Mouse (Mus musculus): ENCODE results near the gene Atp13a3. TPM values are rescaled to one million over a fixed set of nuclear protein-coding genes. Genes with fewer than 3 reads are reported as not detected.

Atp13a3 gene
- polyA plus RNA-seq, 1 experiment, result 139 TPM

DNA sequence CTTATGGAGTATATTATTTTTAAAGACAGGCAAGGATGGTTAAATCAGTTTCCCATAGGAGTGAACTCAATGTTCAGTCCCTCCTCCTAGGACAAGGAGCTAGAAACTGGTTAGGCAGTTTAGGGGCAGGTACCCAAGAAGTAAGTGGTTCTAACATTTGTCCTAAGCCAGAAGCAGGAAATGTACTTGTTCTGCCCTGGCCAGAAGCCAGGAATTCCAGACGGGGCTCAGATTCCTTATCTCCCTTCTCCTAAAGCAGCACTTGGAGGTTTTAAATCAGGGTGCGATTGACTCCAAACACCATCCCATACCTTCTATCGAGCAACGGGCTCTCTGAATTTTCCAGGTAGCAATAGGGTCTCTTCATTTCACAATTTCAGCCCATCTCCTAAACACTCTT lies 29.6 kb upstream of the Atp13a3 start:
- Histone ChIP-seq H3K9me3 (replicated peaks; ENCODE audit: control insufficient read depth, insufficient read depth, low read length, poor library complexity, severe bottlenecking) (no peaks in the 10 kb centered on the region), H3K4me3 (ENCODE audit: low read depth, low read length) (no peak overlapping the region), H3K27ac (ENCODE audit: insufficient read depth, low read length) (no peak overlapping the region), H3K27me3 (ENCODE audit: control insufficient read depth, insufficient read depth, low read length, poor library complexity, severe bottlenecking) (no peaks in the 10 kb centered on the region), H3K9ac (ENCODE audit: low read depth, poor library complexity, severe bottlenecking) (no peak overlapping the region), H3K36me3 (ENCODE audit: control insufficient read depth, insufficient read depth, low read length, poor library complexity, severe bottlenecking) (no peaks in the 10 kb centered on the region), H3K4me1 (ENCODE audit: control insufficient read depth, insufficient read depth, low read length) (peaks cover 6% of the 10 kb centered on the region)
- TF ChIP-seq CTCF (IDR thresholded peaks at IDR 0.05; ENCODE audit: low read depth, low read length), result no peak
- no peak for TF ChIP-seq POLR2A (IDR thresholded peaks at IDR 0.05; ENCODE audit: insufficient read depth, low read length)
- TF ChIP-seq EP300 (IDR thresholded peaks at IDR 0.05; ENCODE audit: insufficient read depth, low read depth, low read length), result no peak

DNA sequence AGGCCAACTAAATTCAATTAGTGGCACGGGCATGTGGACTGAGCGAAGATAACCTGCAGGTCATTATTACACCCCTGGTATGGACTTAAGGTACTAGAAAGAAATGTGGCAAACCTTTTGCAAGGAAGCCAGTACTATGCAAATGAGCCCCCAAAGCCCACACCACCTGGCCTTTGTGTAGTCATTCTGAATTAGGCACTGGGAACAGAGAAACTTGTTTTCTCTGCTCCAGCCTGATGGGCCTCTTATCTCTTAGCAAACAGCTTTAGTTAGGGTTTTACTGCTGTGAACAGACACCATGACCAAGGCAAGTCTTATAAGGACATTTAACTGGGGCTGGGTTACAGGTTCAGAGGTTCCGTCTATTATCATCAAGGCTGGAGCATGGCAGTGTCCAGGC lies 27.4 kb upstream of the Atp13a3 start:
- H3K4me3 ChIP-seq (ENCODE audit: low read depth, low read length), result no peak overlapping the region
- H3K27me3 ChIP-seq (ENCODE audit: control insufficient read depth, insufficient read depth, low read length, poor library complexity, severe bottlenecking), result no peaks in the 10 kb centered on the region
- peaks cover 6% of the 10 kb centered on the region for H3K4me1 ChIP-seq (ENCODE audit: control insufficient read depth, insufficient read depth, low read length)
- H3K27ac ChIP-seq (ENCODE audit: insufficient read depth, low read length), result no peak overlapping the region
- no peaks in the 10 kb centered on the region for H3K9me3 ChIP-seq (replicated peaks; ENCODE audit: control insufficient read depth, insufficient read depth, low read length, poor library complexity, severe bottlenecking)
- H3K9ac ChIP-seq (ENCODE audit: low read depth, poor library complexity, severe bottlenecking), result no peak overlapping the region
- TF ChIP-seq EP300 (IDR thresholded peaks at IDR 0.05; ENCODE audit: insufficient read depth, low read depth, low read length) (no peak), CTCF (IDR thresholded peaks at IDR 0.05; ENCODE audit: low read depth, low read length) (no peak), POLR2A (IDR thresholded peaks at IDR 0.05; ENCODE audit: insufficient read depth, low read length) (no peak)
- no peaks in the 10 kb centered on the region for H3K36me3 ChIP-seq (ENCODE audit: control insufficient read depth, insufficient read depth, low read length, poor library complexity, severe bottlenecking)

DNA sequence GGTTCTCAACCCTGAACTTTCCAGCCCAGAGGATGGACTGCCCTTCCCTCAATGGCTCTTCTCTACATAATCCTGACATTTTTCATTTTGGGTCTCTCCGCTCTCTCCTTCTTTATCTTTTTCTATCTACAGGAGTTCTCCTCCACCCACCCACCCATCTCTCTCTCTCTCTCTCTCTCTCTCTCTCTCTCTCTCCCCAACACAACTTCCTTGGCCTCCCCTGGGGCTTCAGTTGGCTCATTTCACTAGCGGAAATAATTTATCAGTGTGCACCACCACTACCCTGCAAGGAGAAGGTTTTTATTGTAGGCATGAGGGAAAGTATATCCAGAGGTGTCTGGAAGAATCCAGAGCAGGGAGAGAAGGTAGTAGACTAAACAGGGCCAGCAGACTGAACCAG lies 26.3 kb upstream of the Atp13a3 start:
- peaks cover 6% of the 10 kb centered on the region for H3K4me1 ChIP-seq (ENCODE audit: control insufficient read depth, insufficient read depth, low read length)
- no peaks in the 10 kb centered on the region for H3K9me3 ChIP-seq (replicated peaks; ENCODE audit: control insufficient read depth, insufficient read depth, low read length, poor library complexity, severe bottlenecking)
- H3K9ac ChIP-seq (ENCODE audit: low read depth, poor library complexity, severe bottlenecking), result no peak overlapping the region
- H3K36me3 ChIP-seq (ENCODE audit: control insufficient read depth, insufficient read depth, low read length, poor library complexity, severe bottlenecking), result no peaks in the 10 kb centered on the region
- TF ChIP-seq CTCF (IDR thresholded peaks at IDR 0.05; ENCODE audit: low read depth, low read length) (no peak), POLR2A (IDR thresholded peaks at IDR 0.05; ENCODE audit: insufficient read depth, low read length) (no peak), EP300 (IDR thresholded peaks at IDR 0.05; ENCODE audit: insufficient read depth, low read depth, low read length) (no peak)
- no peaks in the 10 kb centered on the region for H3K27me3 ChIP-seq (ENCODE audit: control insufficient read depth, insufficient read depth, low read length, poor library complexity, severe bottlenecking)
- no peak overlapping the region for H3K27ac ChIP-seq (ENCODE audit: insufficient read depth, low read length)
- H3K4me3 ChIP-seq (ENCODE audit: low read depth, low read length), result no peak overlapping the region

DNA sequence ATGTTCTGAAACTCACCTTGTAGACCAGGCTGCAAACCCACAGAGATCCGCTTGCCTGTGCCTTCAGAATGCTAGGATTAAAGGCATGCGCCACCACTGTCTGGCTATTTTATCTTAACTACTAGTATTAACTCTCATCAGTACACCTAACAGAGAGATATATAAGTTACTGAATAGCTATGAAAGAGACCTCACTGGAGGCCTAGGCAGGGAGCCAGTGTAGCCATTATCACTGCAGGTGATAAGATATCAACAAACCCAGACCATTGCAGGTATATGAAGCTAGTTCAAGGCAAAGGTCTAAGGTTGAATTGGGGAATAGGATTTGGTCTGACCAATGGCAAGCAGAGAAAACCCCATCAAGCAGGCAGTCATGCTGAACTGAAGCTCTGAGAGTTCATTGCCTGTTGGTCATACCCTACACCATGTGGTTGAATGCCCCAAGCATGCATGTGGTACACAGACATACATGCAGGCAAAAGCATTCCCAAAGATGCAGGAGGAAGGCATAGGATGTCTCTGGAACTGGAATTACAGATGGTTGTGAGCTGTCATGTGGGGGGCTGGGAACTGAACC lies 24.8 kb upstream of the Atp13a3 start:
- Histone ChIP-seq H3K4me1 (ENCODE audit: control insufficient read depth, insufficient read depth, low read length) (no peaks in the 10 kb centered on the region), H3K27ac (ENCODE audit: insufficient read depth, low read length) (no peak overlapping the region), H3K4me3 (ENCODE audit: low read depth, low read length) (no peak overlapping the region), H3K27me3 (ENCODE audit: control insufficient read depth, insufficient read depth, low read length, poor library complexity, severe bottlenecking) (no peaks in the 10 kb centered on the region), H3K9me3 (replicated peaks; ENCODE audit: control insufficient read depth, insufficient read depth, low read length, poor library complexity, severe bottlenecking) (no peaks in the 10 kb centered on the region), H3K9ac (ENCODE audit: low read depth, poor library complexity, severe bottlenecking) (no peak overlapping the region), H3K36me3 (ENCODE audit: control insufficient read depth, insufficient read depth, low read length, poor library complexity, severe bottlenecking) (no peaks in the 10 kb centered on the region)
- no peak for TF ChIP-seq POLR2A (IDR thresholded peaks at IDR 0.05; ENCODE audit: insufficient read depth, low read length)
- TF ChIP-seq EP300 (IDR thresholded peaks at IDR 0.05; ENCODE audit: insufficient read depth, low read depth, low read length), result no peak
- TF ChIP-seq CTCF (IDR thresholded peaks at IDR 0.05; ENCODE audit: low read depth, low read length), result no peak

DNA sequence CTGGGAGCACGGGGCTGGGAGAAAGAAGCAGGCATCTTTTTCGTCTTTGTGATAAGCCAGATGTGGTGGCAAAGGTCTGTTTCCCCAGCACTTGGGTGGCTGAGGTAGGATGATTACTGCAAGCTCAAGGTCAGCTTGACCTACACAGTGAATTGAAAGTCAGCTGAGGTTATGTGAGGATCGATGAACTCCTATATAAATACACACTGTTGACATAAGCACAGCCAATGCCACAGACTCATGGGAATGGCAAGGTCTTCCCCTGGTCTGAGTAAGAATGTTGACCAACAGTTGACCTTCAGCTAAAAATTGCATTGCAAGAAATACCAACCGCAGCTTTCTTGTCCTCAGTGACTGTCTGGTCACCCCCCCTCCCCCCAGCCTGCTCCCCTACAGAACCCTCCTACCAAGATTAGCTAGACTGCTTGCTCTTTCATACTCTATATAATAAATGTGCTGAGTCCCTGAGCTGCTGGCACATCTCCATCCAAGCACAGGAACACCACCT lies 23.0 kb upstream of the Atp13a3 start:
- H3K27ac ChIP-seq (ENCODE audit: insufficient read depth, low read length), result no peak overlapping the region
- H3K4me3 ChIP-seq (ENCODE audit: low read depth, low read length), result no peak overlapping the region
- H3K9ac ChIP-seq (ENCODE audit: low read depth, poor library complexity, severe bottlenecking), result no peak overlapping the region
- TF ChIP-seq CTCF (IDR thresholded peaks at IDR 0.05; ENCODE audit: low read depth, low read length), result no peak
- no peak for TF ChIP-seq POLR2A (IDR thresholded peaks at IDR 0.05; ENCODE audit: insufficient read depth, low read length)
- TF ChIP-seq EP300 (IDR thresholded peaks at IDR 0.05; ENCODE audit: insufficient read depth, low read depth, low read length), result no peak
- no peaks in the 10 kb centered on the region for H3K4me1 ChIP-seq (ENCODE audit: control insufficient read depth, insufficient read depth, low read length)
- no peaks in the 10 kb centered on the region for H3K27me3 ChIP-seq (ENCODE audit: control insufficient read depth, insufficient read depth, low read length, poor library complexity, severe bottlenecking)
- no peaks in the 10 kb centered on the region for H3K36me3 ChIP-seq (ENCODE audit: control insufficient read depth, insufficient read depth, low read length, poor library complexity, severe bottlenecking)
- H3K9me3 ChIP-seq (replicated peaks; ENCODE audit: control insufficient read depth, insufficient read depth, low read length, poor library complexity, severe bottlenecking), result no peaks in the 10 kb centered on the region

DNA sequence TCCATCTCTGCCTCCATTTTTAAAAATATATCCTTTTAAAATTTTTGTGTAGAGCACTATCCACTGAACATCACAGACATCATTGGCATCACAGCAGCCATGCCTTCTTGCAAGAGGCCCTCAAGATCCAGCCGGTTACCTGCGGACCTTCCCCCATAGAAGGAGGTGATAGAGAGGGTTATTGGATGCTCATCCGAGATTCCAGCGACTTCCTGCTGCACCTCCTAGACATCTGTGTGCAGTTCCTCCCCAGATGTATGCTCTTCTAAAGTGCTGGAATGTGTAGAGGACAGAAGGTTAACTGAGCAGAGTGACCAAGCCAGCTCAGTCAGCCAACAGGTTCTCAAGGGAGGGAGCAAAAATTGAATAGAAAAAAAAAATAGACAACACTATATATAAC lies 21.7 kb upstream of the Atp13a3 start:
- no peak for TF ChIP-seq CTCF (IDR thresholded peaks at IDR 0.05; ENCODE audit: low read depth, low read length)
- no peak for TF ChIP-seq EP300 (IDR thresholded peaks at IDR 0.05; ENCODE audit: insufficient read depth, low read depth, low read length)
- no peak for TF ChIP-seq POLR2A (IDR thresholded peaks at IDR 0.05; ENCODE audit: insufficient read depth, low read length)
- Histone ChIP-seq H3K4me3 (ENCODE audit: low read depth, low read length) (no peak overlapping the region), H3K27ac (ENCODE audit: insufficient read depth, low read length) (no peak overlapping the region), H3K9ac (ENCODE audit: low read depth, poor library complexity, severe bottlenecking) (no peak overlapping the region), H3K9me3 (replicated peaks; ENCODE audit: control insufficient read depth, insufficient read depth, low read length, poor library complexity, severe bottlenecking) (no peaks in the 10 kb centered on the region), H3K4me1 (ENCODE audit: control insufficient read depth, insufficient read depth, low read length) (no peaks in the 10 kb centered on the region), H3K36me3 (ENCODE audit: control insufficient read depth, insufficient read depth, low read length, poor library complexity, severe bottlenecking) (no peaks in the 10 kb centered on the region), H3K27me3 (ENCODE audit: control insufficient read depth, insufficient read depth, low read length, poor library complexity, severe bottlenecking) (no peaks in the 10 kb centered on the region)
